Mouse (Mus musculus): ENCODE results near the gene Nxn.

DNA sequence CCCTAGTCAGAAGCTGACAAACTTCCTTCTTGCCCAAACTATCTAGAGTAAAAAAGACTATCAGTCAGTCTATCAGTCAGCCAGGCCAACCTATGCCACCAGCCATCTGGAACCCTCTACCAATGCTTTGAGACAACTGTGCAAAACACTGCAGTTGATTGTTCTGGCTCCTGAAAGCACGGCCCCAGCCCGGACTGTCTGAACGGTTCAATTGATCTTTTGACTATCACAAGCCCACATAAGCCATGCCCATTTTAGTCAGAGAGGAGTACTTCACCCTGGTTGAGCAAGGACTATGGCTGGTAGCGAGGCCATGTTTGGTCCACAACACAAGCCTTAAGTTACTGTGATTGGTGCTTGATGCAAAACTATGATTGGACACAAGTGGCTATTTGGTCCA, 51.4 kb downstream of the Nxn start:
- no peak for TF ChIP-seq POLR2A (IDR thresholded peaks at IDR 0.05; ENCODE audit: borderline replicate concordance, low read depth, low read length)
- no peak for TF ChIP-seq CTCF (IDR thresholded peaks at IDR 0.05; ENCODE audit: low read depth, low read length)
